Mouse (Mus musculus): Measurements from ENCODE around the gene Ly6g5c. TPM values are rescaled to one million over a fixed set of nuclear protein-coding genes. Genes with fewer than 3 reads are reported as not detected.

The Ly6g5c gene
- polyA plus RNA-seq, 1 experiment from 2014 or later, result not detected

Other genes starting within 250 kb of the Ly6g5c start
- gene Cfb, start 245.8 kb upstream of the Ly6g5c start, polyA plus RNA-seq (2015; fragmentation: Nextera tagmentation; extraction: Ambion mirVana), result 0.51 and 1.4 TPM in 2 replicates
- gene Zbtb12, start 228.8 kb upstream of the Ly6g5c start, polyA plus RNA-seq (2015; fragmentation: Nextera tagmentation; extraction: Ambion mirVana), result 12.4 and 13.1 TPM in 2 replicates
- 0.16 TPM in 1 of 2 replicates, not detected in the other for gene Gm20547, start 226.2 kb upstream of the Ly6g5c start, polyA plus RNA-seq (2015; fragmentation: Nextera tagmentation; extraction: Ambion mirVana)
- 1.6 and 2.4 TPM in 2 replicates for gene C2, start 210.0 kb upstream of the Ly6g5c start, polyA plus RNA-seq (2015; fragmentation: Nextera tagmentation; extraction: Ambion mirVana)
- 99.8 and 102 TPM in 2 replicates for gene Ehmt2, start 209.8 kb upstream of the Ly6g5c start, polyA plus RNA-seq (2015; fragmentation: Nextera tagmentation; extraction: Ambion mirVana)
- 0.09 TPM in 1 of 2 replicates, not detected in the other for gene Slc44a4, start 193.8 kb upstream of the Ly6g5c start, polyA plus RNA-seq (2015; fragmentation: Nextera tagmentation; extraction: Ambion mirVana)
- gene Neu1, start 177.0 kb upstream of the Ly6g5c start, polyA plus RNA-seq (2015; fragmentation: Nextera tagmentation; extraction: Ambion mirVana), result 38.6 and 42.3 TPM in 2 replicates
- 0.24 TPM in 1 of 2 replicates, not detected in the other for gene Hspa1b, start 149.0 kb upstream of the Ly6g5c start, polyA plus RNA-seq (2015; fragmentation: Nextera tagmentation; extraction: Ambion mirVana)
- gene Gm20481, start 138.4 kb upstream of the Ly6g5c start, polyA plus RNA-seq (2015; fragmentation: Nextera tagmentation; extraction: Ambion mirVana), result not detected in 2 replicates
- gene Hspa1a, start 136.1 kb upstream of the Ly6g5c start, polyA plus RNA-seq (2015; fragmentation: Nextera tagmentation; extraction: Ambion mirVana), result 13.4 and 19.3 TPM in 2 replicates
- gene Hspa1l, start 135.6 kb upstream of the Ly6g5c start, polyA plus RNA-seq (2015; fragmentation: Nextera tagmentation; extraction: Ambion mirVana), result 2.0 and 2.4 TPM in 2 replicates
- 97.2 and 107 TPM in 2 replicates for gene Lsm2, start 126.4 kb upstream of the Ly6g5c start, polyA plus RNA-seq (2015; fragmentation: Nextera tagmentation; extraction: Ambion mirVana)
- 54.8 and 56.5 TPM in 2 replicates for gene Vars, start 107.3 kb upstream of the Ly6g5c start, polyA plus RNA-seq (2015; fragmentation: Nextera tagmentation; extraction: Ambion mirVana)
- gene Vwa7, start 91.7 kb upstream of the Ly6g5c start, polyA plus RNA-seq (2015; fragmentation: Nextera tagmentation; extraction: Ambion mirVana), result 0.16 and 0.26 TPM in 2 replicates
- 0.71 and 1.1 TPM in 2 replicates for gene Sapcd1, start 80.3 kb upstream of the Ly6g5c start, polyA plus RNA-seq (2015; fragmentation: Nextera tagmentation; extraction: Ambion mirVana)
- gene Msh5, start 61.5 kb upstream of the Ly6g5c start, polyA plus RNA-seq (2015; fragmentation: Nextera tagmentation; extraction: Ambion mirVana), result 1.9 and 2.4 TPM in 2 replicates
- 51.2 and 54.7 TPM in 2 replicates for gene Clic1, start 58.3 kb upstream of the Ly6g5c start, polyA plus RNA-seq (2015; fragmentation: Nextera tagmentation; extraction: Ambion mirVana)
- 312 and 341 TPM in 2 replicates for gene Ddah2, start 49.2 kb upstream of the Ly6g5c start, polyA plus RNA-seq (2015; fragmentation: Nextera tagmentation; extraction: Ambion mirVana)
- gene Ly6g6c, start 42.9 kb upstream of the Ly6g5c start, polyA plus RNA-seq (2015; fragmentation: Nextera tagmentation; extraction: Ambion mirVana), result 0.30 TPM in 1 of 2 replicates, not detected in the other
- 0.12 and 0.15 TPM in 2 replicates for gene Mpig6b, start 42.1 kb upstream of the Ly6g5c start, polyA plus RNA-seq (2015; fragmentation: Nextera tagmentation; extraction: Ambion mirVana)
- gene Ly6g6e, start 31.4 kb upstream of the Ly6g5c start, polyA plus RNA-seq (2015; fragmentation: Nextera tagmentation; extraction: Ambion mirVana), result 0.26 and 0.31 TPM in 2 replicates
- gene Ly6g6d, start 30.2 kb upstream of the Ly6g5c start, polyA plus RNA-seq (2015; fragmentation: Nextera tagmentation; extraction: Ambion mirVana), result 0.57 and 1.5 TPM in 2 replicates
- not detected in 2 replicates for gene Ly6g6f, start 22.7 kb upstream of the Ly6g5c start, polyA plus RNA-seq (2015; fragmentation: Nextera tagmentation; extraction: Ambion mirVana)
- 105 and 107 TPM in 2 replicates for gene Abhd16a, start 19.0 kb upstream of the Ly6g5c start, polyA plus RNA-seq (2015; fragmentation: Nextera tagmentation; extraction: Ambion mirVana)
- gene Ly6g5b, start 7.1 kb downstream of the Ly6g5c start, polyA plus RNA-seq (2015; fragmentation: Nextera tagmentation; extraction: Ambion mirVana), result 1.5 TPM in 2 replicates
- gene Gpank1, start 13.2 kb downstream of the Ly6g5c start, polyA plus RNA-seq (2015; fragmentation: Nextera tagmentation; extraction: Ambion mirVana), result 24.3 and 26.4 TPM in 2 replicates
- gene Csnk2b, start 13.8 kb downstream of the Ly6g5c start, polyA plus RNA-seq (2015; fragmentation: Nextera tagmentation; extraction: Ambion mirVana), result 315 and 331 TPM in 2 replicates
- 7.8 and 8.7 TPM in 2 replicates for gene D17H6S53E, start 18.1 kb downstream of the Ly6g5c start, polyA plus RNA-seq (2015; fragmentation: Nextera tagmentation; extraction: Ambion mirVana)
- gene Apom, start 23.8 kb downstream of the Ly6g5c start, polyA plus RNA-seq (2015; fragmentation: Nextera tagmentation; extraction: Ambion mirVana), result 0.24 and 0.29 TPM in 2 replicates
- gene Bag6, start 26.9 kb downstream of the Ly6g5c start, polyA plus RNA-seq (2015; fragmentation: Nextera tagmentation; extraction: Ambion mirVana), result 70.5 and 75.7 TPM in 2 replicates
- gene Prrc2a, start 56.6 kb downstream of the Ly6g5c start, polyA plus RNA-seq (2015; fragmentation: Nextera tagmentation; extraction: Ambion mirVana), result 148 and 167 TPM in 2 replicates
- 6.2 and 6.9 TPM in 2 replicates for gene Aif1, start 67.8 kb downstream of the Ly6g5c start, polyA plus RNA-seq (2015; fragmentation: Nextera tagmentation; extraction: Ambion mirVana)
- 4.7 and 5.9 TPM in 2 replicates for gene Lst1, start 80.2 kb downstream of the Ly6g5c start, polyA plus RNA-seq (2015; fragmentation: Nextera tagmentation; extraction: Ambion mirVana)
- 0.48 and 0.62 TPM in 2 replicates for gene Ltb, start 86.2 kb downstream of the Ly6g5c start, polyA plus RNA-seq (2015; fragmentation: Nextera tagmentation; extraction: Ambion mirVana)
- not detected in 2 replicates for gene Tnf, start 93.7 kb downstream of the Ly6g5c start, polyA plus RNA-seq (2015; fragmentation: Nextera tagmentation; extraction: Ambion mirVana)
- gene Lta, start 97.1 kb downstream of the Ly6g5c start, polyA plus RNA-seq (2015; fragmentation: Nextera tagmentation; extraction: Ambion mirVana), result 0.45 and 1.1 TPM in 2 replicates
- gene Gm16181, start 112.6 kb downstream of the Ly6g5c start, polyA plus RNA-seq (2015; fragmentation: Nextera tagmentation; extraction: Ambion mirVana), result 0.38 and 0.57 TPM in 2 replicates
- 111 and 139 TPM in 2 replicates for gene Atp6v1g2, start 125.4 kb downstream of the Ly6g5c start, polyA plus RNA-seq (2015; fragmentation: Nextera tagmentation; extraction: Ambion mirVana)
- 9.2 and 9.4 TPM in 2 replicates for gene Nfkbil1, start 127.5 kb downstream of the Ly6g5c start, polyA plus RNA-seq (2015; fragmentation: Nextera tagmentation; extraction: Ambion mirVana)
- gene Ddx39b, start 133.5 kb downstream of the Ly6g5c start, polyA plus RNA-seq (2015; fragmentation: Nextera tagmentation; extraction: Ambion mirVana), result 339 and 357 TPM in 2 replicates
- 82.5 and 109 TPM in 2 replicates for gene H2-D1, start 154.5 kb downstream of the Ly6g5c start, polyA plus RNA-seq (2015; fragmentation: Nextera tagmentation; extraction: Ambion mirVana)
- gene H2-Q1, start 212.1 kb downstream of the Ly6g5c start, polyA plus RNA-seq (2015; fragmentation: Nextera tagmentation; extraction: Ambion mirVana), result 0.38 and 0.52 TPM in 2 replicates
- gene H2-Q2, start 234.0 kb downstream of the Ly6g5c start, polyA plus RNA-seq (2015; fragmentation: Nextera tagmentation; extraction: Ambion mirVana), result 4.4 and 7.6 TPM in 2 replicates

Measured in midbrain, embryonic 16.5 days (tissue).